ENCODE assay signal across 11 mouse cellular contexts in genomic region chr5:116461354-116462042, GRCm38 (mm10). TPM values are rescaled to one million over a fixed set of nuclear protein-coding genes. Genes with fewer than 3 reads are reported as not detected.
DNase-seq lines count a peak whose midpoint lies in the region; ATAC-seq and TF ChIP-seq lines count a peak whose summit lies in the region.
"Had no signal": no experiment of that assay in that cellular context is flagged by ENCODE, and none has a peak within 500 bp of the region (broad histone marks: within the 10 kb centered on the region; RNA-seq: fewer than 3 reads in every experiment).

No protein-coding gene starts in this region.

- H3K4me2 ChIP-seq in midbrain, embryonic 13.5 days (replicated peaks): no peak overlapping the region
- H3K4me2 ChIP-seq in midbrain, embryonic 11.5 days: no peak overlapping the region
- peak overlapping the region; percentile 23; the same call in 1 of the 2 replicates for H3K4me2 ChIP-seq in limb, embryonic 12.5 days
- H3K4me2 ChIP-seq in stomach, postnatal 0 days (replicated peaks; ENCODE audit: low read depth): no peak overlapping the region

- H3K4me1 ChIP-seq in midbrain, embryonic 13.5 days (replicated peaks): peaks cover 27% of the 10 kb centered on the region
- 0 out of 2 replicates have a peak, but pooled peaks cover 3% of the 10 kb centered on the region for H3K4me1 ChIP-seq in midbrain, embryonic 11.5 days (ENCODE audit: control insufficient read depth, insufficient read depth, low read length)
- H3K4me1 ChIP-seq in limb, embryonic 12.5 days (replicated peaks): peaks cover 21% of the 10 kb centered on the region
- H3K4me1 ChIP-seq in stomach, postnatal 0 days (replicated peaks; ENCODE audit: control insufficient read depth, insufficient read depth): no peaks in the 10 kb centered on the region

- peaks cover 22% of the 10 kb centered on the region for H3K9me3 ChIP-seq in midbrain, embryonic 13.5 days
- peaks cover 6% of the 10 kb centered on the region; the same call in 1 of the 2 replicates for H3K9me3 ChIP-seq in midbrain, embryonic 11.5 days (ENCODE audit: control insufficient read depth, low read length)
- peaks cover 14% of the 10 kb centered on the region; the same call in 1 of the 2 replicates for H3K9me3 ChIP-seq in limb, embryonic 12.5 days
- H3K9me3 ChIP-seq in stomach, postnatal 0 days (ENCODE audit: control insufficient read depth, low read length): peaks cover 3% of the 10 kb centered on the region; the same call in 1 of the 2 replicates

- no peaks in the 10 kb centered on the region for H3K27me3 ChIP-seq in midbrain, embryonic 13.5 days
- H3K27me3 ChIP-seq in midbrain, embryonic 11.5 days (ENCODE audit: control insufficient read depth, insufficient read depth, low read length): no peaks in the 10 kb centered on the region
- peaks cover 7% of the 10 kb centered on the region; the same call in 1 of the 2 replicates for H3K27me3 ChIP-seq in limb, embryonic 12.5 days
- H3K27me3 ChIP-seq in stomach, postnatal 0 days (ENCODE audit: control insufficient read depth, insufficient read depth, low read length): no peaks in the 10 kb centered on the region

- peak; percentile 41 to 57 for DNase-seq in cerebellum, postnatal 10 days
- DNase-seq in cerebellum, adult 18-20 months: no peak
- no peak for DNase-seq in midbrain, embryonic 11.5 days (ENCODE audit: low spot score, missing footprints)
- no peak for DNase-seq in stomach, postnatal 0 days (ENCODE audit: low spot score)
- DNase-seq in right cerebral cortex, postnatal 10 days (ENCODE audit: low spot score in 2 of 2): no peak
- DNase-seq in kidney, postnatal 10 days: no peak
- DNase-seq: cerebellum, adult 8-10 months; left cerebral cortex, postnatal 4 days had no signal

- no peak overlapping the region for H3K9ac ChIP-seq in midbrain, embryonic 13.5 days (replicated peaks)
- H3K9ac ChIP-seq in midbrain, embryonic 11.5 days (ENCODE audit: low read length): no peak overlapping the region
- no peak overlapping the region for H3K9ac ChIP-seq in limb, embryonic 12.5 days (replicated peaks)
- H3K9ac ChIP-seq in stomach, postnatal 0 days (ENCODE audit: low read length): no peak overlapping the region

- H3K4me3 ChIP-seq in midbrain, embryonic 13.5 days (replicated peaks): no peak overlapping the region
- no peak overlapping the region for H3K4me3 ChIP-seq in midbrain, embryonic 11.5 days (ENCODE audit: low read depth, low read length)
- no peak overlapping the region for H3K4me3 ChIP-seq in limb, embryonic 12.5 days (replicated peaks)
- H3K4me3 ChIP-seq in stomach, postnatal 0 days (ENCODE audit: low read depth, low read length): no peak overlapping the region
- H3K4me3 ChIP-seq: myocyte had no signal

- 0 out of 2 replicates have a peak, but pooled peaks have one; percentile 34 for ATAC-seq in midbrain, embryonic 13.5 days
- no peak for ATAC-seq in midbrain, embryonic 11.5 days (ENCODE audit: low FRiP score)
- ATAC-seq in limb, embryonic 12.5 days (ENCODE audit: insufficient number of reproducible peaks, insufficient read depth, low FRiP score, low TSS enrichment, low read depth): no peak
- no peak for ATAC-seq in stomach, postnatal 0 days (ENCODE audit: low FRiP score, low TSS enrichment)

- peak; percentile 58 for TF ChIP-seq CTCF in stomach, postnatal 0 days (IDR thresholded peaks at IDR 0.05; ENCODE audit: low read depth)

- 0 out of 2 replicates have a peak overlapping the region, but pooled peaks have one; percentile 7 for H3K27ac ChIP-seq in midbrain, embryonic 13.5 days
- no peak overlapping the region for H3K27ac ChIP-seq in midbrain, embryonic 11.5 days (ENCODE audit: low read depth, low read length)
- peak overlapping the region; percentile 30; the same call in 1 of the 2 replicates for H3K27ac ChIP-seq in limb, embryonic 12.5 days
- H3K27ac ChIP-seq in stomach, postnatal 0 days (replicated peaks): no peak overlapping the region

- no peak for TF ChIP-seq EP300 in stomach, postnatal 0 days (optimal IDR thresholded peaks at IDR 0.05)

- peaks cover 46% of the 10 kb centered on the region for H3K36me3 ChIP-seq in midbrain, embryonic 13.5 days
- H3K36me3 ChIP-seq in midbrain, embryonic 11.5 days (ENCODE audit: control insufficient read depth, insufficient read depth, low read length): peaks cover 20% of the 10 kb centered on the region
- no peaks in the 10 kb centered on the region for H3K36me3 ChIP-seq in limb, embryonic 12.5 days
- H3K36me3 ChIP-seq in stomach, postnatal 0 days (ENCODE audit: control insufficient read depth, insufficient read depth, low read length): no peaks in the 10 kb centered on the region

- 41% methylated on average over 11 of the region's 11 CpGs for WGBS in midbrain, embryonic 13.5 days
- 50% methylated on average over 11 of the region's 11 CpGs for WGBS in midbrain, embryonic 11.5 days
- 22% methylated on average over 11 of the region's 11 CpGs for WGBS in limb, embryonic 12.5 days
- 66% methylated on average over 11 of the region's 11 CpGs for whole genome bisulfite sequencing in stomach, postnatal 0 days

RNA-seq across cellular contexts. Expression of gene Hspb8, which starts 38.8 kb away (rescaled TPM):
- 2.9 and 4.3 TPM in 2 replicates for polyA plus RNA-seq in midbrain, embryonic 13.5 days (2015; fragmentation: Nextera tagmentation; extraction: Ambion mirVana)
- polyA plus RNA-seq in midbrain, embryonic 11.5 days (2014; fragmentation: Nextera tagmentation; extraction: Ambion mirVana): 5.5 and 6.1 TPM in 2 replicates
- polyA plus RNA-seq in limb, embryonic 12.5 days (2016; fragmentation: Nextera tagmentation; extraction: Ambion mirVana): 12.0 TPM in 2 replicates
- polyA plus RNA-seq in stomach, postnatal 0 days (2015; fragmentation: Nextera tagmentation; extraction: Ambion mirVana): 28.9 and 29.0 TPM in 2 replicates

Comparison
In these comparisons a context has a peak if more than half of its experiments do, and no peak if none do; other contexts are left out.
1. DNase-seq: peak in cerebellum, postnatal 10 days (2 of 2); none in cerebellum, adult 18-20 months (0 of 2), midbrain, embryonic 11.5 days (single experiment), stomach, postnatal 0 days (single experiment), right cerebral cortex, postnatal 10 days (0 of 2) and kidney, postnatal 10 days (single experiment).
2. H3K27ac ChIP-seq: peak in midbrain, embryonic 13.5 days (single experiment) and limb, embryonic 12.5 days (single experiment); none in midbrain, embryonic 11.5 days (single experiment) and stomach, postnatal 0 days (single experiment).